Mouse (Mus musculus) G1E (cell line): ENCODE data around the gene Herpud1.

Experiments used
- CTCF ChIP-seq: IDR thresholded peaks from 2 replicates; pipeline ENCODE4 v1.5.1; 2012; ENCODE audit warnings: low read depth, low read length, inconsistent platforms, mixed read lengths
- POLR2AphosphoS5 ChIP-seq: IDR thresholded peaks from 2 replicates; pipeline ENCODE4 v1.6.1; 2012; ENCODE audit warnings: low read depth, low read length, inconsistent platforms; ENCODE audit not compliant: insufficient replicate concordance

DNA sequence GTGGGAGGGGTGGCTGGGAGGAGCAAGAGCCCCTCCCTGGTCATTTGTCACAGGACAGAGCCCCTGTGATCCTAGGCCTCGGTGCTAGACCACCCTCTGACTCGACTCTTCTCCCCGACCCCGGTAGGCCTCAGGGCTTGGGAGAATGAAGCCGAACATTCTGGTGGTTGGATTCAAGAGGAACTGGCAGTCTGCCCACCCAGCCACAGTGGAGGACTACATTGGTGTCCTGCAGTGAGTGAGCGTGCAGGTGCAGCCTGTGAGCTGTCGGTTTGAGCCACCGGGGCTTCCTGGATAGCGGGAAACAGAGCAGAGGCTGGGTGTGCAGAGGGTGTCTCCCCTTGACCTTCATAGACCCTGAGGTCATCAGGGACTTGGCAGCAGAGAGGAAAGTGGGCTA is 37.8 kb upstream of the Herpud1 start:
- TF ChIP-seq POLR2AphosphoS5 (no peak), CTCF (no peak)
